Mouse (Mus musculus) myocyte (in vitro differentiated cells): Measurements from ENCODE around the gene Dnajc17. TPM values are rescaled to one million over a fixed set of nuclear protein-coding genes. Genes with fewer than 3 reads are reported as not detected.

ENCODE experiments used
- H3K27me3 ChIP-seq: one replicate; pipeline ENCODE4 v1.6.1; 2011; ENCODE audit not compliant: control insufficient read depth, insufficient read depth, insufficient read length
- H3K36me3 ChIP-seq: one replicate; pipeline ENCODE4 v1.6.1; 2011; ENCODE audit not compliant: control insufficient read depth, insufficient read depth
- H3K4me2 ChIP-seq: one replicate; pipeline ENCODE4 v1.6.1; 2011; ENCODE audit warnings: low read depth, control low read depth
- H3K4me3 ChIP-seq: one replicate; pipeline ENCODE4 v1.5.1; 2011; ENCODE audit warnings: mild to moderate bottlenecking, control low read depth, moderate library complexity
- H3K79me2 ChIP-seq: one replicate; pipeline ENCODE4 v1.6.1; 2011; ENCODE audit not compliant: control insufficient read depth, insufficient read depth
- H3ac ChIP-seq: one replicate; pipeline ENCODE4 v1.6.1; 2011; ENCODE audit not compliant: control insufficient read depth, insufficient read length
- CEBPB ChIP-seq: IDR thresholded peaks from 2 replicates; pipeline ENCODE4 v1.6.1; 2011; ENCODE audit warnings: mild to moderate bottlenecking, moderate library complexity; ENCODE audit not compliant: poor library complexity, insufficient read depth, severe bottlenecking
- E2F4 ChIP-seq: IDR thresholded peaks from one replicate; pipeline ENCODE4 v1.6.1; 2011; ENCODE audit warnings: mild to moderate bottlenecking, control low read depth, moderate library complexity; ENCODE audit not compliant: insufficient read depth
- MAX ChIP-seq: IDR thresholded peaks from one replicate; pipeline ENCODE4 v1.6.1; 2011; ENCODE audit warnings: low read depth, mild to moderate bottlenecking, control low read depth
- MYOD1 ChIP-seq, 3 experiments: IDR thresholded peaks; one replicate each; pipeline ENCODE4 v1.6.1; 2011; ENCODE audit warnings: control low read depth in 2 of 3, low read depth in 2 of 3, mild to moderate bottlenecking in 2 of 3, moderate library complexity in 1 of 3; ENCODE audit not compliant: insufficient read length in 2 of 3, control insufficient read depth in 1 of 3
- MYOG ChIP-seq, 3 experiments: IDR thresholded peaks; one replicate each; pipeline ENCODE4 v1.6.1; 2011; ENCODE audit warnings: control low read depth in 2 of 3, low read depth in 2 of 3, mild to moderate bottlenecking in 2 of 3; ENCODE audit not compliant: insufficient read length in 2 of 3, control insufficient read depth in 1 of 3, insufficient read depth in 1 of 3
- POLR2A ChIP-seq: IDR thresholded peaks from one replicate; pipeline ENCODE4 v1.6.1; 2011; ENCODE audit warnings: low read depth, mild to moderate bottlenecking, control low read depth, moderate library complexity; ENCODE audit not compliant: insufficient read length
- POLR2AphosphoS2 ChIP-seq: IDR thresholded peaks from one replicate; pipeline ENCODE4 v1.6.1; 2011; ENCODE audit warnings: low read depth, control low read depth; ENCODE audit not compliant: insufficient read length
- REST ChIP-seq: IDR thresholded peaks from one replicate; pipeline ENCODE4 v1.6.1; 2011; ENCODE audit warnings: mild to moderate bottlenecking, control low read depth, moderate library complexity; ENCODE audit not compliant: insufficient read depth, insufficient read length
- SRF ChIP-seq: IDR thresholded peaks from one replicate; pipeline ENCODE4 v1.6.1; 2011; ENCODE audit warnings: low read depth; ENCODE audit not compliant: control insufficient read depth, insufficient read length
- TCF12 ChIP-seq: IDR thresholded peaks from one replicate; pipeline ENCODE4 v1.6.1; 2011; ENCODE audit warnings: mild to moderate bottlenecking, control low read depth; ENCODE audit not compliant: poor library complexity, insufficient read depth, severe bottlenecking
- TCF3 ChIP-seq: IDR thresholded peaks from one replicate; pipeline ENCODE4 v1.6.1; 2011; ENCODE audit warnings: low read depth, control low read depth; ENCODE audit not compliant: insufficient read length
- USF1 ChIP-seq: IDR thresholded peaks from one replicate; pipeline ENCODE4 v1.6.1; 2011; ENCODE audit warnings: low read depth, mild to moderate bottlenecking, control low read depth, moderate library complexity
- polyA plus RNA-seq: library from polyadenylated mRNA; unstranded; fragments of >200 nt; fragmentation: generic; extraction: Trizol; gene quantifications from one replicate; pipeline ENCODE4 v1.2.1, GENCODE M21; 2012; ENCODE audit warnings: missing spikeins

Dnajc17 gene
- polyA plus RNA-seq, 1 experiment: 17.2 TPM

DNA sequence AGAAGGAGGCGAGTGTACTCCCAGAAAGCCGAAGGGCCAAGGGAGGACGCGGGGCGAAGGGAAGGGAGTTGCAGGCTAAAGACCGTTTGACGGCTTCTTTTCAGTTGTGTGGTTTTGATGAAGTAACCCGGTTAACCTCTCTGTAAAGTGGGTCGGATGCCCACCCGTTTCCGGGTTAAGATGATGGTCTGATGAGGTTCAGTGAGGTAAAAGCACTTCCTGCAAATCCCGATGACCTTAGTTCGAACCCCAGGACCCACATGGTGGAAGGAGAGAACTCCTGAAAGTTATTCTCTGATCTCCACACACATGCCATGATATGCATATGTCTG lies 547 bp upstream of the Dnajc17 start:
- TF ChIP-seq SRF: no peak
- no peak for TF ChIP-seq TCF3
- TF ChIP-seq REST: no peak
- TF ChIP-seq MAX: no peak
- TF ChIP-seq CEBPB: no peak
- TF ChIP-seq E2F4: no peak
- TF ChIP-seq POLR2AphosphoS2: no peak
- no peak for TF ChIP-seq POLR2A
- TF ChIP-seq TCF12: no peak
- TF ChIP-seq MYOG (IDR thresholded peaks at IDR 0.05; ENCODE audit: control insufficient read depth in 1 of 3, insufficient read depth in 1 of 3, insufficient read length in 2 of 3, low read depth in 2 of 3): no peak
- TF ChIP-seq USF1: no peak
- no peak for TF ChIP-seq MYOD1 (IDR thresholded peaks at IDR 0.05; ENCODE audit: control insufficient read depth in 1 of 3, insufficient read length in 2 of 3, low read depth in 2 of 3)
- Histone ChIP-seq H3K36me3 (peaks cover 8% of the 10 kb centered on the region), H3K27me3 (no peaks in the 10 kb centered on the region), H3ac (peak overlapping the region; percentile 47), H3K79me2 (peaks cover 20% of the 10 kb centered on the region), H3K4me2 (peak overlapping the region; percentile 94), H3K4me3 (peak overlapping the region; percentile 93)

DNA sequence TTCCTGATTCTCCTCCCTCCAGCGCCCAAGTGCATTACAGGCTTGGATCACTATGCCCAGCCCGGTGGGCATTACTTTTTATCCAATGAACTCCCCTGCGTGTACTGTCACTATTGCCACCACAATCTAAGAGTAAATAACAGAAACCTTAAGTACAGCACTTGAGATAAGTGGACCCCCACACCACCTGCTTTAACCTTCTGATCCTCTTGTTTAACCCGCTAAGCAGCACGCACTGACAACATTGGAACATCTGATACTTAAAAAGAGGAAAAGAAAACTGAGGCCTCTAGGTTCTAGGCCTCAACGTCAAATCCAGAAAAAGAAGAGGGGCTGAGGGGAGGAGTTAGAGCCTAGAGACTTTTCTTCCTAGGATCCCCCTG lies 643 bp downstream of the Dnajc17 start:
- peaks cover 8% of the 10 kb centered on the region for H3K36me3 ChIP-seq
- H3ac ChIP-seq: peak overlapping the region; percentile 47
- no peak for TF ChIP-seq TCF12
- no peak for TF ChIP-seq POLR2AphosphoS2
- TF ChIP-seq POLR2A: no peak
- peaks cover 20% of the 10 kb centered on the region for H3K79me2 ChIP-seq
- H3K27me3 ChIP-seq: no peaks in the 10 kb centered on the region
- H3K4me3 ChIP-seq: peak overlapping the region; percentile 93
- H3K4me2 ChIP-seq: peak overlapping the region; percentile 93

DNA sequence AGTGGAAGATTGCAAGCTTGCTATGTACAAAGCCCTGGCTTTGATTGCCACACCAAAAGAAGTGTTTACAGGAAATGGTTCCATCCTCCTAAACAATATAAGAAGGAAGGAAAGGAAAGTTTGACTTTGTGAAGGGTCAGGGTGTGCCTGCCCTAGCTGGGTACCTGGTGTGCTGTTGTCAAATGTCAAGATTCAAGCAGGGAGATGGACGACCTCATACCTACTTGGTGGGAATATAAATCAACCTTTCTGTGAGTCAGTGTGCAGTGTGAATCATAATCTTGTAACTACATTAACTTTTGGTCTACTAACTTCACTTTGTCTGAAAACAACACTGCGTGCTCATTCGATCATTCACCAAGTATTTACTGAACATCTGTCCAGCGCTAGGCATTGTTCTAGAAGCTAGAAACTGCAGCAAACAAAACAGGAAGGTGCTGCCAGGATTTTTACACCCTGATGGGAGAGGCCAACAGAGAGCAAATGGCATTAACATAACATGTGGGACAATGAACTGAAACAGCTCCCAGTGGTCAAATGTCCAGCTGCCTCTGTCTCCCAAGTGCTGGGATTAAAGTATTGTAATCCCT lies 4.6 kb downstream of the Dnajc17 start:
- Histone ChIP-seq H3K4me2 (peak overlapping the region; percentile 1), H3K36me3 (no peaks in the 10 kb centered on the region), H3K4me3 (no peak overlapping the region), H3K79me2 (peaks cover 13% of the 10 kb centered on the region), H3ac (no peak overlapping the region), H3K27me3 (no peaks in the 10 kb centered on the region)
- TF ChIP-seq MAX (no peak), POLR2AphosphoS2 (no peak), USF1 (no peak), TCF12 (no peak), REST (no peak), SRF (no peak), MYOG (IDR thresholded peaks at IDR 0.05; ENCODE audit: control insufficient read depth in 1 of 3, insufficient read depth in 1 of 3, insufficient read length in 2 of 3, low read depth in 2 of 3) (no peak), TCF3 (no peak), MYOD1 (IDR thresholded peaks at IDR 0.05; ENCODE audit: control insufficient read depth in 1 of 3, insufficient read length in 2 of 3, low read depth in 2 of 3) (no peak), POLR2A (no peak), E2F4 (no peak), CEBPB (no peak)

DNA sequence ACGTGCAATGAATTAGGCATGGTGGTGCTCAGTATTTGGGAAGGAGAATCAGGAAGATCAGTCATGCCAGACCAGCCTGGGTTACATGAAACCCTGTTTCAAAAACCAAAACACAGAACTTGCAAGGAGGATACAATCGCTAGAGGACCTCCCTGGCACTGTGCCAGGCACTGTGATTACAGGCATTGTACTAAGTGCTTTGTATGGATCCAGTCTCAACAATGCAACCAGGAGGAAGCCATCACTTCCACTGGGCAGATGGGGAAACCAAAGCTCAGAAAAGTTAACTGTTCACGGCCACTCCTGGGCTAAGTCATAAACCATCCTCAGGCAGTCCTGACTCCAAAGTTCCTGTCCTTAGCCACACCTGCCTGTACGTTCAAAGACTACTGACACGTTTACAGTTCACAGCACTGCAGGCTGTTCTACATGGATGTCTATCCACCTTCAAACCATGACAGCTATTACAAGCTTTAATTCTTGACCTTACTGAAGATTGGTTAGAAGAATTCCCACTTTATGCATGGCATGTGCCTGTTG lies 5.6 kb downstream of the Dnajc17 start:
- no peak overlapping the region for H3K4me3 ChIP-seq
- no peak overlapping the region for H3ac ChIP-seq
- no peak for TF ChIP-seq POLR2A
- H3K79me2 ChIP-seq: peaks cover 10% of the 10 kb centered on the region
- H3K36me3 ChIP-seq: no peaks in the 10 kb centered on the region
- no peak overlapping the region for H3K4me2 ChIP-seq
- no peaks in the 10 kb centered on the region for H3K27me3 ChIP-seq

DNA sequence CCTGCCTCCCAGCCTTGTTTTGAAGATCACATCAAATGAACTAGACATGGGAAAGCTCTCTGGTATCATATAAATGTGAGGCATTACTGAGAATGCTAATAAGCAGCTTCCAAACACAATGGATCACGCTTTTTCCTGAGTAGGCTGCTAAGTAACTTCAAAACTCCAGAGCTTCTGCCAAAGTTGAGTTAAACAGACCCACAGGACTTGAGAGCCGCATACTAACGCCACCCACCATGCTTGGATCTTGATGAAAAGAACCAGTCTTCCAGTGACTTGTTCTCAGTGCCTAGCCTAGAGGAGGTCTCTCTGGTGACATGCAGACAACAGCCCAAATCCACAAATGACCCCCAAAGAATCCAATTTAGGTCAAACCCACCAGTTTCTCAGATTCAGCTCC lies 9.7 kb downstream of the Dnajc17 start:
- Histone ChIP-seq H3K27me3 (no peaks in the 10 kb centered on the region), H3K4me2 (no peak overlapping the region), H3K36me3 (no peaks in the 10 kb centered on the region), H3ac (no peak overlapping the region), H3K79me2 (no peaks in the 10 kb centered on the region), H3K4me3 (no peak overlapping the region)
- no peak for TF ChIP-seq SRF
- no peak for TF ChIP-seq MYOD1 (IDR thresholded peaks at IDR 0.05; ENCODE audit: control insufficient read depth in 1 of 3, insufficient read length in 2 of 3, low read depth in 2 of 3)

DNA sequence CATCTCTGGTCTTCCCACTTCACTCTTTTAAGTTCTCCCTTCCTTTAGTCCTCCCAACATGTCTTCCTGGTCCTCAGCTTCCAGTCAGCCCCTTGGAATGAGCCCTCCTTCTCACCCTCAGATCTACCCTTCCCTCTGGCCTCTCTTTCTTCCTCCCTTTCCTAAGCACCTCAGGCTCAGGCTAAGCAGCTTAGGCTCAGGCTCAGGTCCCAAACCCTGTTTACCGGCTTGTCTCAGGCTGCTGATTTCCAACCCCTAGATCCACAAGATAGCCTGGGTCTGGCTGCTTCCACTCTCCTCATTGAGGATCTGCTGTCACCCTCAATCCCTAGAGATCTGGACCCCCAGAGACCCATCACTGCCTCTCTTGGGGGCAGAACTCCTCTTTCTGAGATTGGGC lies 10.5 kb downstream of the Dnajc17 start:
- no peaks in the 10 kb centered on the region for H3K27me3 ChIP-seq
- no peak overlapping the region for H3K4me2 ChIP-seq
- H3K79me2 ChIP-seq: no peaks in the 10 kb centered on the region
- no peaks in the 10 kb centered on the region for H3K36me3 ChIP-seq
- TF ChIP-seq TCF3: no peak
- no peak for TF ChIP-seq USF1
- TF ChIP-seq POLR2A: no peak
- no peak for TF ChIP-seq CEBPB
- no peak for TF ChIP-seq POLR2AphosphoS2
- TF ChIP-seq E2F4: no peak
- no peak for TF ChIP-seq TCF12
- TF ChIP-seq MYOD1 (IDR thresholded peaks at IDR 0.05; ENCODE audit: control insufficient read depth in 1 of 3, insufficient read length in 2 of 3, low read depth in 2 of 3): no peak
- no peak for TF ChIP-seq REST
- no peak for TF ChIP-seq SRF
- no peak for TF ChIP-seq MYOG (IDR thresholded peaks at IDR 0.05; ENCODE audit: control insufficient read depth in 1 of 3, insufficient read depth in 1 of 3, insufficient read length in 2 of 3, low read depth in 2 of 3)
- TF ChIP-seq MAX: no peak
- H3K4me3 ChIP-seq: no peak overlapping the region
- no peak overlapping the region for H3ac ChIP-seq
